In the genomic region with DNA sequence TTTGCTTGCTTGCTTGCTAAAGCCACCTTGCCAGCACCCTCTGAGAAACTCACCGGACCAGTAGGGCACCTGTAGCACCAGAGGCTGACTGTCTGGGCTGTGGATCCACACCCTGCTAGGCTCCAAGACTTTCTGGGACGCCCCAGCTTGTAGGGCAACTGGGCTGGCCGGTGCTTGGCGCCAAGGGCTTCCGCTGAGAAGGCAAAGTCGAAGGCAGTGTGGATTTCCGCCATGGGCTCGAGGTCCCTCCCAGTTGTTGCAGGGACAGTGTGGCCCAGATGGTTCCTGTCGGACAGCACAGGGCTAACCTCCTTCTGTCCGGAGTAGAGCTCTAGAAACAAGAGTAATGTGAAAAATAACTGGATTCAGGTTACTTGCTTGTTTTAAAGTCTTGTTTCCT, we compare ENCODE assay signal across 13 mouse cellular contexts. TPM values are rescaled to one million over a fixed set of nuclear protein-coding genes. Genes with fewer than 3 reads are reported as not detected.
DNase-seq lines count a peak whose midpoint lies in the region; ATAC-seq lines count a peak whose summit lies in the region.
"Had no signal": no experiment of that assay in that cellular context is flagged by ENCODE, and none has a peak within 500 bp of the region (broad histone marks: within the 10 kb centered on the region; RNA-seq: fewer than 3 reads in every experiment).

No protein-coding gene starts in this region.

- H3K27ac ChIP-seq in kidney, embryonic 16.5 days (ENCODE audit: low read length) = peak overlapping the region; percentile 59
- peak overlapping the region; percentile 24; the same call in 1 of the 2 replicates for H3K27ac ChIP-seq in heart, embryonic 15.5 days
- H3K27ac ChIP-seq in intestine, embryonic 15.5 days = peak overlapping the region; percentile 66
- H3K27ac ChIP-seq: hindbrain, embryonic 10.5 days had no signal

- H3K4me3 ChIP-seq in kidney, embryonic 16.5 days (ENCODE audit: low read length) = no peak overlapping the region
- H3K4me3 ChIP-seq in heart, embryonic 15.5 days = no peak overlapping the region
- no peak overlapping the region for H3K4me3 ChIP-seq in intestine, embryonic 15.5 days (replicated peaks)
- H3K4me3 ChIP-seq: hindbrain, embryonic 10.5 days had no signal

- ATAC-seq in kidney, embryonic 16.5 days (ENCODE audit: low FRiP score, low TSS enrichment) = peak; percentile 63
- ATAC-seq in heart, embryonic 15.5 days (replicated peaks; ENCODE audit: insufficient number of reproducible peaks, insufficient read depth, low FRiP score, low read depth) = no peak
- peak; percentile 60 for ATAC-seq in intestine, embryonic 15.5 days
- no peak for ATAC-seq in granulocyte monocyte progenitor cell, adult 5-6 weeks (replicated peaks; ENCODE audit: poor library complexity, severe bottlenecking)

- peaks cover 37% of the 10 kb centered on the region for H3K4me1 ChIP-seq in kidney, embryonic 16.5 days (ENCODE audit: insufficient read depth, low read length)
- peaks cover 51% of the 10 kb centered on the region for H3K4me1 ChIP-seq in heart, embryonic 15.5 days (replicated peaks)
- H3K4me1 ChIP-seq in intestine, embryonic 15.5 days (replicated peaks) = peaks cover 41% of the 10 kb centered on the region

- no peaks in the 10 kb centered on the region for H3K27me3 ChIP-seq in kidney, embryonic 16.5 days (ENCODE audit: insufficient read depth, low read length)
- no peaks in the 10 kb centered on the region for H3K27me3 ChIP-seq in heart, embryonic 15.5 days
- no peaks in the 10 kb centered on the region for H3K27me3 ChIP-seq in intestine, embryonic 15.5 days (replicated peaks)

- 0 out of 2 replicates have a peak overlapping the region, but pooled peaks have one; percentile 33 for H3K9ac ChIP-seq in kidney, embryonic 16.5 days (replicated peaks; ENCODE audit: low read length)
- H3K9ac ChIP-seq in heart, embryonic 15.5 days = no peak overlapping the region
- H3K9ac ChIP-seq in intestine, embryonic 15.5 days = no peak overlapping the region

- H3K9me3 ChIP-seq in kidney, embryonic 16.5 days (ENCODE audit: low read length) = no peaks in the 10 kb centered on the region
- no peaks in the 10 kb centered on the region for H3K9me3 ChIP-seq in heart, embryonic 15.5 days (replicated peaks)
- H3K9me3 ChIP-seq in intestine, embryonic 15.5 days = no peaks in the 10 kb centered on the region
- H3K9me3 ChIP-seq: hindbrain, embryonic 10.5 days had no signal

- no peaks in the 10 kb centered on the region for H3K36me3 ChIP-seq in kidney, embryonic 16.5 days (ENCODE audit: insufficient read depth, low read length)
- H3K36me3 ChIP-seq in heart, embryonic 15.5 days = no peaks in the 10 kb centered on the region
- H3K36me3 ChIP-seq in intestine, embryonic 15.5 days = no peaks in the 10 kb centered on the region

- H3K4me2 ChIP-seq in kidney, embryonic 16.5 days (replicated peaks; ENCODE audit: low read depth, low read length) = no peak overlapping the region
- H3K4me2 ChIP-seq in heart, embryonic 15.5 days = peak overlapping the region; percentile 2; the same call in 1 of the 2 replicates
- peak overlapping the region; percentile 22; the same call in 1 of the 2 replicates for H3K4me2 ChIP-seq in intestine, embryonic 15.5 days (replicated peaks)

- 28% methylated on average over 10 of the region's 10 CpGs for WGBS in kidney, embryonic 16.5 days
- WGBS in heart, embryonic 15.5 days = 61% methylated on average over 10 of the region's 10 CpGs
- 43% methylated on average over 10 of the region's 10 CpGs for WGBS in intestine, embryonic 15.5 days

- DNase-seq in kidney, adult 9 months = no peak
- DNase-seq in lung, postnatal 4 days = peak; percentile 39 to 67
- DNase-seq in embryo, embryonic 11 days = no peak
- DNase-seq: adrenal gland, adult 2 months; right cerebral cortex, postnatal 25 days; thymus, postnatal 4 days had no signal

RNA-seq across cellular contexts. Expression of gene Mxi1, which starts 11.0 kb away (rescaled TPM):
- polyA plus RNA-seq in kidney, embryonic 16.5 days (2015; fragmentation: Nextera tagmentation; extraction: Ambion mirVana) = 19.2 and 32.1 TPM in 2 replicates
- polyA plus RNA-seq in heart, embryonic 15.5 days (2015; fragmentation: Nextera tagmentation; extraction: Ambion mirVana) = 38.6 and 39.1 TPM in 2 replicates
- polyA plus RNA-seq in intestine, embryonic 15.5 days (2015; fragmentation: Nextera tagmentation; extraction: Ambion mirVana) = 34.0 and 34.5 TPM in 2 replicates
- 19.6 and 28.2 TPM in 2 replicates for total RNA-seq in granulocyte monocyte progenitor cell, adult 5-6 weeks (2014; fragmentation: Nextera tagmentation)
- 50.7 and 54.9 TPM in 2 replicates for total RNA-seq in granulocyte monocyte progenitor cell, adult 5-6 weeks (2017)

RNA-seq across cellular contexts. Expression of gene Gm10197, which starts 50.3 kb away (rescaled TPM):
- not detected in 2 replicates for polyA plus RNA-seq in kidney, embryonic 16.5 days (2015; fragmentation: Nextera tagmentation; extraction: Ambion mirVana)
- polyA plus RNA-seq in heart, embryonic 15.5 days (2015; fragmentation: Nextera tagmentation; extraction: Ambion mirVana) = 2.5 TPM in 1 of 2 replicates, not detected in the other
- 1.4 TPM in 1 of 2 replicates, not detected in the other for polyA plus RNA-seq in intestine, embryonic 15.5 days (2015; fragmentation: Nextera tagmentation; extraction: Ambion mirVana)
- total RNA-seq in granulocyte monocyte progenitor cell, adult 5-6 weeks (2014; fragmentation: Nextera tagmentation) = not detected in 2 replicates
- not detected in 2 replicates for total RNA-seq in granulocyte monocyte progenitor cell, adult 5-6 weeks (2017)
- total RNA-seq: adrenal gland, adult 2 months; megakaryocyte, adult 5-6 weeks had no signal
- polyA plus RNA-seq: adrenal gland, adult 2 months; hindbrain, embryonic 10.5 days; neural tube, embryonic 11.5 days had no signal

Comparison
In these comparisons a context has a peak if more than half of its experiments do, and no peak if none do; other contexts are left out.
1. ATAC-seq: peak in kidney, embryonic 16.5 days (single experiment) and intestine, embryonic 15.5 days (single experiment); none in heart, embryonic 15.5 days (single experiment) and granulocyte monocyte progenitor cell, adult 5-6 weeks (single experiment).
2. DNase-seq: peak in lung, postnatal 4 days (2 of 2); none in kidney, adult 9 months (single experiment) and embryo, embryonic 11 days (single experiment).
3. Peak in every context shown above with its lines, with median percentiles within 50 percentile points of each other: H3K27ac ChIP-seq.